Mouse (Mus musculus) megakaryocyte, adult 5-6 weeks (primary cell): ENCODE data around the gene Kcnn4. TPM values are rescaled to one million over a fixed set of nuclear protein-coding genes. Genes with fewer than 3 reads are reported as not detected.

ENCODE experiments used
- ATAC-seq: 2 replicates; pipeline ENCODE4 v1.8.0; 2016; ENCODE audit warnings: mild to moderate bottlenecking, inconsistent platforms; ENCODE audit not compliant: poor library complexity, severe bottlenecking
- total RNA-seq, 2 experiments: library from RNA; stranded (forward) in 1 of 2; stranded (reverse) in 1 of 2; fragments of 153-499, 151-499 nt in 1 of 2; fragments of 221-1000, 200-1000 nt in 1 of 2; gene quantifications; 2 replicates each; pipeline versions ENCODE4 v1.2.3 to v1.2.4; 2015 to 2017

Kcnn4 gene
- total RNA-seq (2015) (5.9 and 7.6 TPM in 2 replicates), total RNA-seq (2017) (14.2 and 17.0 TPM in 2 replicates)

GRCm38 (mm10) chr7:24369731-24370541 is at the start of gene Kcnn4:
Gene Kcnn4, plus strand, starts transcription at chr7:24370263.
- ATAC-seq: peak; percentile 39

- ATAC-seq: peak; percentile 83
Observed at GRCm38 (mm10) chr7:24322593-24322992, 47.5 kb upstream of the Kcnn4 start.

- ATAC-seq: no peak
Observed at GRCm38 (mm10) chr7:24325197-24325596, 44.9 kb upstream of the Kcnn4 start.

GRCm38 (mm10) chr7:24325675-24326128 is 44.4 kb upstream of the Kcnn4 start:
- ATAC-seq: no peak

GRCm38 (mm10) chr7:24326273-24327135 is 43.6 kb upstream of the Kcnn4 start:
- ATAC-seq: no peak

GRCm38 (mm10) chr7:24327281-24327975 is 42.6 kb upstream of the Kcnn4 start:
- 0 out of 2 replicates have a peak, but pooled peaks have one; percentile 30 for ATAC-seq

- no peak for ATAC-seq
Observed at GRCm38 (mm10) chr7:24333304-24333986, 36.6 kb upstream of the Kcnn4 start, which contains the start of gene Tescl. Gene Tescl, minus strand, starts transcription at chr7:24333936.

- peak; percentile 64 for ATAC-seq
Observed at GRCm38 (mm10) chr7:24335699-24336309, 34.3 kb upstream of the Kcnn4 start.

GRCm38 (mm10) chr7:24338241-24338640 is 31.8 kb upstream of the Kcnn4 start:
- no peak for ATAC-seq

GRCm38 (mm10) chr7:24343701-24344272 is 26.3 kb upstream of the Kcnn4 start:
- no peak for ATAC-seq

GRCm38 (mm10) chr7:24346444-24346843 is 23.6 kb upstream of the Kcnn4 start:
- no peak for ATAC-seq

GRCm38 (mm10) chr7:24348896-24349295 is 21.2 kb upstream of the Kcnn4 start, which contains the start of gene Lypd5:
Gene Lypd5, plus strand, starts transcription at chr7:24349196.
- no peak for ATAC-seq

GRCm38 (mm10) chr7:24355646-24356045 is 14.4 kb upstream of the Kcnn4 start:
- ATAC-seq: no peak

- ATAC-seq: no peak
Observed at GRCm38 (mm10) chr7:24356081-24356480, 14.0 kb upstream of the Kcnn4 start.

- ATAC-seq: no peak
Observed at GRCm38 (mm10) chr7:24357899-24358298, 12.2 kb upstream of the Kcnn4 start.

- no peak for ATAC-seq
Observed at GRCm38 (mm10) chr7:24359269-24359668, 10.8 kb upstream of the Kcnn4 start.

GRCm38 (mm10) chr7:24361001-24361400 is 9.1 kb upstream of the Kcnn4 start:
- peak; percentile 25 for ATAC-seq

- ATAC-seq: 0 out of 2 replicates have a peak, but pooled peaks have one; percentile 25
Observed at GRCm38 (mm10) chr7:24363228-24363627, 6.8 kb upstream of the Kcnn4 start.

GRCm38 (mm10) chr7:24364827-24365226 is 5.2 kb upstream of the Kcnn4 start:
- ATAC-seq: peak; percentile 71
